Mouse (Mus musculus) testis, postnatal 10 days (tissue): ENCODE measurements around the gene C2cd4d.

ENCODE experiments used
- DNase-seq: peaks from one replicate; pipeline ENCODE4 v3.0.0; 2021; ENCODE audit warnings: low spot score

The C2cd4d gene

GRCm38 (mm10) chr3:94362138-94362537, at the start of gene C2cd4d:
TSS of gene C2cd4d (plus strand) at chr3:94362438.
- DNase-seq = no peak

GRCm38 (mm10) chr3:94328681-94329080, 33.6 kb upstream of the C2cd4d start:
- no peak for DNase-seq

- no peak for DNase-seq
Observed at GRCm38 (mm10) chr3:94334442-94334841, 27.8 kb upstream of the C2cd4d start.

- no peak for DNase-seq
Observed at GRCm38 (mm10) chr3:94338522-94338921, 23.7 kb upstream of the C2cd4d start.

- DNase-seq = peak; percentile 51
Observed at GRCm38 (mm10) chr3:94341959-94342422, 20.2 kb upstream of the C2cd4d start, which contains the start of gene Them5. TSS of gene Them5 (plus strand) at chr3:94342099.

- no peak for DNase-seq
Observed at GRCm38 (mm10) chr3:94342552-94342951, 19.7 kb upstream of the C2cd4d start.

- DNase-seq = no peak
Observed at GRCm38 (mm10) chr3:94344182-94344581, 18.1 kb upstream of the C2cd4d start.

- no peak for DNase-seq
Observed at GRCm38 (mm10) chr3:94344897-94345296, 17.3 kb upstream of the C2cd4d start.

GRCm38 (mm10) chr3:94348146-94348545, 14.1 kb upstream of the C2cd4d start:
- no peak for DNase-seq

GRCm38 (mm10) chr3:94360812-94361211, 1.4 kb upstream of the C2cd4d start:
- DNase-seq = no peak

- DNase-seq = peak; percentile 70
Observed at GRCm38 (mm10) chr3:94363291-94364153, 1.3 kb downstream of the C2cd4d start.

GRCm38 (mm10) chr3:94364154-94364526, 1.9 kb downstream of the C2cd4d start:
- no peak for DNase-seq

- DNase-seq = peak; percentile 78
Observed at GRCm38 (mm10) chr3:94366761-94367160, 4.5 kb downstream of the C2cd4d start.

- DNase-seq = no peak
Observed at GRCm38 (mm10) chr3:94367511-94367910, 5.3 kb downstream of the C2cd4d start.

- no peak for DNase-seq
Observed at GRCm38 (mm10) chr3:94368631-94369030, 6.4 kb downstream of the C2cd4d start.

GRCm38 (mm10) chr3:94369709-94370108, 7.5 kb downstream of the C2cd4d start:
- DNase-seq = peak; percentile 64

- DNase-seq = peak; percentile 91
Observed at GRCm38 (mm10) chr3:94371637-94372036, 9.4 kb downstream of the C2cd4d start.

GRCm38 (mm10) chr3:94372038-94372437, 9.8 kb downstream of the C2cd4d start:
- DNase-seq = no peak

- no peak for DNase-seq
Observed at GRCm38 (mm10) chr3:94372641-94373040, 10.4 kb downstream of the C2cd4d start, which contains the start of gene Rorc. TSS of gene Rorc (plus strand) at chr3:94372794.

GRCm38 (mm10) chr3:94373090-94373489, 10.9 kb downstream of the C2cd4d start:
- no peak for DNase-seq

- peak; percentile 76 for DNase-seq
Observed at GRCm38 (mm10) chr3:94373597-94374011, 11.4 kb downstream of the C2cd4d start.

- no peak for DNase-seq
Observed at GRCm38 (mm10) chr3:94374636-94375035, 12.4 kb downstream of the C2cd4d start.

GRCm38 (mm10) chr3:94375146-94375545, 12.9 kb downstream of the C2cd4d start:
- DNase-seq = no peak

- DNase-seq = no peak
Observed at GRCm38 (mm10) chr3:94375861-94376260, 13.6 kb downstream of the C2cd4d start.
